Mouse (Mus musculus): Measurements from ENCODE around the gene 1700037H04Rik. TPM values are rescaled to one million over a fixed set of nuclear protein-coding genes. Genes with fewer than 3 reads are reported as not detected.

1700037H04Rik gene
- polyA plus RNA-seq, 1 experiment from 2014 or later, result 59.5 TPM

DNA sequence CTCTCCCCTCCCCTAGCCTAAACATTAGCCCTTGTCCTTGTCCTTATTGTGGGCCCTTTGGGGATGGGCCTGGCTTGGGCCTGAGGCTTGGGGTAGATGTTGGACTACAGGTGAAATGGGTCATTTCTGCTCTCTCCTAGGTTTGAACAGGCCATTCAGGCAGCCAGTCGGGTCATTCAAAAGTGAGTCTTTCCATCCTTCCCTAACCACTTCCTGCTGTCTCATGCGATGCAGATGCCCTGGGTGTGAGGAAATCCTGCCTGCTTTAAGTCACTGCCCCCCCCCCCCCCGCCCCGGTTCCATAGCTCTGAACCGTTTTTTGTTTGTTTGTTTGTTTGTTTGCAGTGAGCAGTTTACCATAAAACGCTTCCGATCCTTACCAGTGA is 31.1 kb upstream of the 1700037H04Rik start:
- Histone ChIP-seq H3K4me1 (replicated peaks) (peaks cover 21% of the 10 kb centered on the region), H3K36me3 (peaks cover 39% of the 10 kb centered on the region), H3K27me3 (no peaks in the 10 kb centered on the region), H3K27ac (no peak overlapping the region), H3K9ac (no peak overlapping the region), H3K9me3 (replicated peaks) (no peaks in the 10 kb centered on the region), H3K4me3 (no peak overlapping the region), H3K4me2 (no peak overlapping the region)
- 70% methylated on average over 7 of the region's 7 CpGs for WGBS
- no peak for ATAC-seq (replicated peaks; ENCODE audit: insufficient number of reproducible peaks, insufficient read depth, low FRiP score, low read depth)

- Histone ChIP-seq H3K27me3 (no peaks in the 10 kb centered on the region), H3K9ac (no peak overlapping the region), H3K9me3 (replicated peaks) (no peaks in the 10 kb centered on the region), H3K27ac (no peak overlapping the region), H3K4me3 (no peak overlapping the region), H3K36me3 (peaks cover 39% of the 10 kb centered on the region), H3K4me2 (no peak overlapping the region), H3K4me1 (replicated peaks) (peaks cover 27% of the 10 kb centered on the region)
- 54% methylated on average over 10 of the region's 10 CpGs for WGBS
- no peak for ATAC-seq (replicated peaks; ENCODE audit: insufficient number of reproducible peaks, insufficient read depth, low FRiP score, low read depth)
Measured at GRCm38 (mm10) chr2:131190344-131191004, 30.6 kb upstream of the 1700037H04Rik start.

DNA sequence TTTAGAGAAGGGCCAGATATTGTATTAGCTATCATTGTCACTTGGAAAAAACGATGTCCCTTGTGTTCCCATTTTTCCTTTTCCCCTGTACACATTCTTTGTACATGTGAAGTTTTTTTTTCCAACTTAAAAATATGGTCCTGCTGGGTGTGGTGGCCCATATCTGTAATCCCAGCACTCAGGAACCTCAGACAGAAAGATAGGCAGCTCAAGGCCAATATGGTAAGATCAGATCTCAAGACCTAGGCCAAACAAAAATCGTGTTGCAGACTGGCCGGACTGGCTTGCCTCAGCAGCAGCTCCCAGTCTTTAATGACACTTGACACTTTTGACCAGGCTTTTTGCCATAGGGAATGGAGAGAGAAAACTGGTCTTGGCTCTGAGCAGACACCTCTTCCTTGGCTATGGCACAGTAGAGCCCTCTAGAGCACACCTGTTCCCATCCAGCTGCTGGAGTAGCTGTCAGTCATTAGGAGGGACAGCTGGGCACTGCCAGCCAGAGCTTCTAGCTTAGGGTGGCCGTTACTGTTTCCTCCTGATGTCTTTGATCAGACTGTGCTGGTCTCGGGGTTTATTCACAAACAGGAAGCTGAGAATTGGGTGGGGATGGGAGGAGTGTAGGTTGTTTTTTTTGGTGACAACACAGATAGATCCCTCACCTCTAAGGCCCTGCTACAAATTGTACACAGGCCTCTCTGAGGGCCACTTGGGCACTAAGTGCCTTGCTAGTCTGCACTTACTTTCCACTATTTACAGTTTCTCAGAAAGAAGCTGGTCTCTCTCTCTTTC is 29.8 kb upstream of the 1700037H04Rik start:
- Histone ChIP-seq H3K9me3 (replicated peaks) (no peaks in the 10 kb centered on the region), H3K4me3 (no peak overlapping the region), H3K4me1 (replicated peaks) (peaks cover 27% of the 10 kb centered on the region), H3K36me3 (peaks cover 34% of the 10 kb centered on the region), H3K9ac (no peak overlapping the region), H3K27me3 (no peaks in the 10 kb centered on the region), H3K4me2 (no peak overlapping the region), H3K27ac (no peak overlapping the region)
- WGBS, result 52% methylated on average over 5 of the region's 5 CpGs
- ATAC-seq (replicated peaks; ENCODE audit: insufficient number of reproducible peaks, insufficient read depth, low FRiP score, low read depth), result no peak

DNA sequence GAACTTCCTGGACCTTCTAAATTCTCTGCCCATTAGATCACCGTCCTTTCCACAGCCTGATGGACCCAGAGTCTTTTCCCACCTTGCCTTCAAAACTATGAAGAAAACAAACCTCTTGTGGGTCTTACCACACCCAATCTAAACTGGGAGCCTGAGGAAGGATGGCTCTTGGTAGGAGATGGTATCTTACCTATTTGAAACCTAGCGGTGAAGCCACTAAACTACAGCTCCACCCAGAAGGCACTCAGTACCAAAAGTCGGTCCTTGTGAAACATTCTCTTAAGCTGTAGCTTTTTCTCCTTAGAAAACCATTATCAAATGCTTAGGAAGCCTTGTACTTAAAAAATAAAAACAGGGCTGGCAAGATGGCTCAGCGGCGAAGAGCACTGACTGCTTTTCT is 28.4 kb upstream of the 1700037H04Rik start:
- H3K9ac ChIP-seq, result no peak overlapping the region
- peak overlapping the region; percentile 83; the same call in 1 of the 2 replicates for H3K4me2 ChIP-seq
- H3K27ac ChIP-seq, result no peak overlapping the region
- H3K4me3 ChIP-seq, result no peak overlapping the region
- 90% methylated on average over 5 of the region's 5 CpGs for WGBS
- H3K4me1 ChIP-seq (replicated peaks), result peaks cover 27% of the 10 kb centered on the region
- H3K27me3 ChIP-seq, result no peaks in the 10 kb centered on the region
- H3K9me3 ChIP-seq (replicated peaks), result no peaks in the 10 kb centered on the region
- peaks cover 20% of the 10 kb centered on the region for H3K36me3 ChIP-seq
- no peak for ATAC-seq (replicated peaks; ENCODE audit: insufficient number of reproducible peaks, insufficient read depth, low FRiP score, low read depth)

DNA sequence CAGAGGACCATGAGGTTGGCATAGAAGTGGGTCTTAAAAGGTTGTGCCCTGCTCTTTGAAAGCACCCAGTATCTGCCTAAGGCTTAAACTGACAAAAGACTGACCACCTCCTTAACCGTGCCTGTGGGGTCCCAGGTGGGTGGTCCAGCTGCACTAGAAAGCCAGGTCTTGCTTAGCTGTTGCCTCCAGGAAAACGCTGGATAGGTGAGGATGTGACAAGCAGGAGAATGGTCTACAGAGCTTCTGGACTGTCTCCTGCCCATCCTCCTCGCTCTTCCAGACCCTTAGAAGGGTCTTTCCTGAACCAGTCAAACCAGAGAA is 27.7 kb upstream of the 1700037H04Rik start:
- Histone ChIP-seq H3K4me1 (replicated peaks) (peaks cover 27% of the 10 kb centered on the region), H3K9me3 (replicated peaks) (no peaks in the 10 kb centered on the region), H3K9ac (peak overlapping the region; percentile 58), H3K4me2 (peak overlapping the region; percentile 83), H3K36me3 (peaks cover 13% of the 10 kb centered on the region), H3K27ac (peak overlapping the region; percentile 95), H3K27me3 (no peaks in the 10 kb centered on the region), H3K4me3 (peak overlapping the region; percentile 65)
- WGBS, result 30% methylated on average over 3 of the region's 3 CpGs
- no peak for ATAC-seq (replicated peaks; ENCODE audit: insufficient number of reproducible peaks, insufficient read depth, low FRiP score, low read depth)

GRCm38 (mm10) chr2:131186771-131187601 is 27.1 kb upstream of the 1700037H04Rik start, which contains the start of the genes Cdc25b and Spef1:
Gene Cdc25b, plus strand, starts transcription at chr2:131186949.
Gene Spef1, minus strand, starts transcription at chr2:131187282.
- peak within 1 kb of the TSS; percentile 65 for H3K4me3 ChIP-seq
- H3K36me3 ChIP-seq, result peaks cover 9% of the 10 kb centered on the region
- no peaks in the 10 kb centered on the region for H3K9me3 ChIP-seq (replicated peaks)
- H3K27ac ChIP-seq, result peak within 1 kb of the TSS; percentile 95
- H3K27me3 ChIP-seq, result no peaks in the 10 kb centered on the region
- WGBS, result 2% methylated on average over 43 of the region's 43 CpGs
- peak within 1 kb of the TSS; percentile 83 for H3K4me2 ChIP-seq
- ATAC-seq (replicated peaks; ENCODE audit: insufficient number of reproducible peaks, insufficient read depth, low FRiP score, low read depth), result peak; percentile 88
- peaks cover 27% of the 10 kb centered on the region for H3K4me1 ChIP-seq (replicated peaks)
- H3K9ac ChIP-seq, result peak within 1 kb of the TSS; percentile 58

DNA sequence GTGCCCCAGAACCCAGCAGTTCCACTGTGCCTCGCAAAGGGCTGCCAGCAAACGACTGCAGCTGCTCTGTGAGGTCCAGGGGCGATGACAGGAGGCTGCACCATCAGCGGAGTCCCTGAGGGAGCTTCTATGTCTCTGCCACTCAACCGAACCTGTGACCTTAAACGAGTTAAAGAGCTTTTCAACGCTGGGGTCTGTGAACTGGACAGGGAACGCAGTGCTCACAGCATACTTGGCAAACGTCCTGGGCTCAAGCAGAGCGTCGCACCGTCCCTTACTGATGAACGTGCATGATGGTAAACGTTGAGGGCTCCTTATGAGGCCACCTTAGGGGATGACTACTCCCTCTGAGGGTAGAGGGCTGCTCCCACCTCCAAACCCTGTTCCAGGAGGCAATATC is 26.5 kb upstream of the 1700037H04Rik start:
- H3K9ac ChIP-seq, result peak overlapping the region; percentile 58
- peak overlapping the region; percentile 95 for H3K27ac ChIP-seq
- H3K4me2 ChIP-seq, result peak overlapping the region; percentile 83
- 1% methylated on average over 14 of the region's 14 CpGs for WGBS
- H3K4me3 ChIP-seq, result peak overlapping the region; percentile 65
- peak; percentile 81 for ATAC-seq (replicated peaks; ENCODE audit: insufficient number of reproducible peaks, insufficient read depth, low FRiP score, low read depth)
- no peaks in the 10 kb centered on the region for H3K27me3 ChIP-seq
- H3K9me3 ChIP-seq (replicated peaks), result no peaks in the 10 kb centered on the region
- peaks cover 27% of the 10 kb centered on the region for H3K4me1 ChIP-seq (replicated peaks)
- peaks cover 2% of the 10 kb centered on the region; the same call in 1 of the 2 replicates for H3K36me3 ChIP-seq

GRCm38 (mm10) chr2:131179990-131180587 is 20.2 kb upstream of the 1700037H04Rik start, which contains the start of gene Cenpb:
Gene Cenpb, minus strand, starts transcription at chr2:131180067.
- 2% methylated on average over 54 of the region's 57 CpGs for WGBS
- Histone ChIP-seq H3K4me2 (peak within 1 kb of the TSS; percentile 93), H3K4me3 (peak within 1 kb of the TSS; percentile 78), H3K27ac (peak within 1 kb of the TSS; percentile 89), H3K9me3 (replicated peaks) (no peaks in the 10 kb centered on the region), H3K27me3 (no peaks in the 10 kb centered on the region), H3K36me3 (no peaks in the 10 kb centered on the region), H3K9ac (peak within 1 kb of the TSS; percentile 96), H3K4me1 (replicated peaks) (peaks cover 38% of the 10 kb centered on the region)
- peak; percentile 89 for ATAC-seq (replicated peaks; ENCODE audit: insufficient number of reproducible peaks, insufficient read depth, low FRiP score, low read depth)

- 0% methylated on average over 67 of the region's 67 CpGs for WGBS
- H3K36me3 ChIP-seq, result no peaks in the 10 kb centered on the region
- peak; percentile 53 for ATAC-seq (replicated peaks; ENCODE audit: insufficient number of reproducible peaks, insufficient read depth, low FRiP score, low read depth)
- peak overlapping the region; percentile 96 for H3K9ac ChIP-seq
- H3K4me3 ChIP-seq, result peak overlapping the region; percentile 78
- H3K27me3 ChIP-seq, result no peaks in the 10 kb centered on the region
- peaks cover 44% of the 10 kb centered on the region for H3K4me1 ChIP-seq (replicated peaks)
- H3K27ac ChIP-seq, result peak overlapping the region; percentile 89
- H3K4me2 ChIP-seq, result peak overlapping the region; percentile 93
- H3K9me3 ChIP-seq (replicated peaks), result no peaks in the 10 kb centered on the region
Measured at GRCm38 (mm10) chr2:131179246-131179886, 19.5 kb upstream of the 1700037H04Rik start.

- Histone ChIP-seq H3K9ac (peak overlapping the region; percentile 96), H3K9me3 (replicated peaks) (no peaks in the 10 kb centered on the region), H3K27me3 (peaks cover 1% of the 10 kb centered on the region), H3K4me2 (peak overlapping the region; percentile 93), H3K36me3 (no peaks in the 10 kb centered on the region), H3K4me1 (replicated peaks) (peaks cover 47% of the 10 kb centered on the region), H3K27ac (peak overlapping the region; percentile 89; the same call in 1 of the 2 replicates), H3K4me3 (peak overlapping the region; percentile 78)
- peak; percentile 8; the same call in 1 of the 2 replicates for ATAC-seq (replicated peaks; ENCODE audit: insufficient number of reproducible peaks, insufficient read depth, low FRiP score, low read depth)
- 30% methylated on average over 26 of the region's 26 CpGs for WGBS
Measured at GRCm38 (mm10) chr2:131178828-131179245, 19.0 kb upstream of the 1700037H04Rik start.

All from heart, embryonic 15.5 days (tissue).